Mouse (Mus musculus) embryo, embryonic 9.5 days (tissue): ENCODE data around the gene Spock2.

Source experiments
- DNase-seq: peaks from one replicate; pipeline ENCODE4 v3.0.0-alpha.2; 2017; ENCODE audit errors: extremely low spot score

The Spock2 gene

GRCm38 (mm10) chr10:60106146-60106530, at the start of gene Spock2:
Gene Spock2, plus strand, starts transcription at chr10:60106219.
- DNase-seq: no peak

DNA sequence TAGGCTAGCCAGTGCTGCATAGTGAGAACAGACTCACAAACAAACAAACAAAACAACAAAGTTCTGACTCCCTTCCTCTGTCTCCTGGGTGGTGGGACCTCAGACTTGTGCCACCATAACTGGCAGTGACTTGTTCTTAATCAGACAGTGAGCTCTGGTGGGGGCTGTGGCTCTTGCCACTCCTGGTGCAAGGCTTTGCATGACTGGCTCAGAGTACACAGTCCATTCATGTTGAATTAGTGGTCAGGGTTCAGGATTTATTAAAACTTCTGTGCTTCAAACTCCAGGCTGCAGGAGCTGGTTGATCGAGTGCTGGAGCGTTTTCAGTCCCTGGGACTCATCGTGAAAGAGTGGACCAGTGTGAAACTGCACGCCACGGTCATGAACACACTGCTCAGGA, 43.8 kb upstream of the Spock2 start:
- DNase-seq: no peak

GRCm38 (mm10) chr10:60062931-60063330, 43.1 kb upstream of the Spock2 start:
- no peak for DNase-seq

DNA sequence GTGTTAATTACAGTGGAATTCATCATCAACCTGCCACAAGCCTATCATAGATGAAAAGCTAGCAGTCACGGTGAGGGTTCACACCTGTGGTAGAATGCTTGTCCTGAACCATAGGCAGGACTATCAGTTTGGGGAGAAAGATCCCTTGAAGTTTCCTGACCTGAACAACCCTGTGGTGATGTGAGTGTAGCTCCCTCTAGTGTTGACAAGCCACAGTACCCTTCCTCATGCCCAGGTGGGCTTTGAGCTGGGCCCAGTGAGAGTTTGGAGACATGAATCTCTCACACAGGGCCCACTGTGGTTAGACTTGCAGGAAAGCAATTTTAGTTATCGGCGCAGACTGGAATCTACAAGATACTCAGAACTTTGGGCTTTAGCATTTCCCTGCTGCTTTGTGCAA, 39.5 kb upstream of the Spock2 start:
- DNase-seq: peak; percentile 22

DNA sequence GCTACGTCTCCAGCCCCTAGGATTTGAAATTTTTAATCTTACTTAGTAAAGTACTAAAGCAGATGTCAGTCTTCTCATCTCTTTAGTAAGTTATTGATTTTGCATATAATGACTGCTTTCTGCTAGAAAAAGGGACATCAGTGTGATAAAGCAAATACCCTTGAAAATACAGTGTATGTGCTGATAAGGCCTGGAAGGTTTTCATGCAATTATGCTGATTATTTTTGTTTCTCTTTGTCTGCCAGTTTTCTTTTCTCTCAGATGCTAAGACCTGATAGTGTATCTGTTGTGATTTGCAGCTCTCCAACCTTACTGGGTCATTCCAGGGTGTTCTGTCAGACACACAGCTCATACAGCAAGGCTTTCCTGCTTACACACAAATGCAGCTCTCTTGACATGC, 30.9 kb upstream of the Spock2 start:
- DNase-seq: no peak

DNA sequence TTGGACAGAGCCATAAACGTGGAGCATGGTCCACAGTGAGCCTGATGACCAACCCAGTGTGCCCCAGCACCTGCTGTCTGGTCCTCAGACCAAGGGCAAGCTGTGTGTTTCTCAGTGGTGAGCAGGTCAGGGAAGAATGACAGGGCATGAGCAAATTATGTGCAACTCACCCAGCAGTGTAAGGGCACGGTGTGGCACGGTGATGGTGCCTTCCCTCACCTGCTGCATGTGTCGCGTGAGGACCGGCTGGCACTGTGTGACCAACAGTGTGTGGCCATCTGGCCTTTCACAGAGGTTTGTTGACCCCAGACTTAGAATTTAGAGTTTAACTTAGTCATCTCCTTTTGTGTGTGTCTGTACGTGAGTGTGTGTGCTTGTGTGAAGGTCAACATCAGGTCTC, 28.8 kb upstream of the Spock2 start:
- DNase-seq: no peak

DNA sequence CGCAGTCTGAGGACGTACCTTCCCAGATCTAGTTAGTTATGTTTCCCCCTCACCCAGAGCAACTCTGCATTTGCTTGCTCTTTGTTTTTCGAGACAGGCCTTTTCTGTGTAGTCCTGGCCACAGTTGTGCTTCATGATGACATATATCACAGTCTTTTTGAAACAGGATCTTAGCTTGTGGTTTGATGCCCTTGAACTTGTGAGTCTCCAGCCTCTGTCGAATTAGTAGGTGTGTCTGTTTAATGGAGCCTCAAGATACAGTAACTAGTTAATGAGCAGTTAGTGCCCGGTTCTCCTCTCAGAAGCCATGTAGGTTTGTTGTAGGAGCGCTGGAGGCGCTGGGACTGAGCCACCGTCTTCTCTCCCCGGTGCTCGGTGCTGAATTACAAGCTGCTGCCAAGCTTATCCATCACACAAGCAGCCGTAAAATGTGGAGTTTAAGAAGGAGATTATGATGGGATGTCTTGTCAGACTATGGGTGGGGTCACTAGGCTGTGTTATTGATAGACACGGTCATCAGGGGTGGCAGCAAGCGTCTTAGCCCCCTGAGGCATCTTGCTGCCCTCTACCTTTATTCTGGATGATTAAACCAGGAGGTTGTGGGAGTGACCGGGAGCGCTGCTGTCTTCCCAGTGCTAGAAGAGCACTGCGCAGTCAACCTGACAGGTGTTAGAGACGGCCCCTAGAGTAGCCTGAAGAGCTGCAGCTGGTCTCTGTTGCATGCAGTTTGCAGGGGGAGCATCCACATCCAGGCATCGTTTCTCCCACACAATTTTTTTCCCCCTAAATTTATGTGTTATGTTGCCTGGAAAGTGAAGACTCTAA, 28.1 kb upstream of the Spock2 start:
- no peak for DNase-seq

DNA sequence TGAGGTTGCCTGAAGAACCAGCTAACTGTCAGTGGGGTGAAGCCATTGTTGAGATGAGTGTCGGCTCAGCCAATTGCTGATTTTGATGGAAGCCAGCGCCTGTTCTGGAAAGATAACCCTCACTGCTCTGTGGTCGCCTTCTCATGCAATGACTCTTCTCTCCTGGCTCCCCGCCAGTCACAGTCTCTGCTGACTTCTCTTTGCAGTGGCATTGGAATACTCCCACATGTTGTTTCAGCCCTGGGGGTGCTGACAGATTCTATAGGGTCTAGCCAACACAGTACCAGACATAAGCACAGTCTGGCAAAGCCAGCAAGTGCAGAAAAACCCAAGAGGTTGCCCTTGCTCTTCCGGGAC, 27.5 kb upstream of the Spock2 start:
- no peak for DNase-seq

DNA sequence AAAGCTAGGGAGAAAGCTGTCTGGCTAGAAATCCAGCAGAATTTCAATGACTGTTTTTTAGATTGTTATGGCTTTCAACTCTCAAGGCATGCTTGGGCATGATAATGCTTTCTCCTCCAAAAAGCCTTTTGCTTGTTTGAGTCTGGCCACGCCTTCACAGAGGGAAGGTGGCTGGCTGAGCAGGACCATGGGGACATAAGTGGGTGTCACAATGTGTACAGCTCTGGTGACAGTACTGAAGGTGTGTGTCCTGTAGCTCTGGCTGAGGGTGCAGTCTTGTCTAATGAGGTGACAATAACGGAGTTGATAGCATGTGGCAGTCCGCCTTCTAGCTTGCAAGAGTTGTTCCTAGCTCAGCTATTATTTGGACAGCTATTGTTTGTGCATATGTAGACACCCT, 25.8 kb upstream of the Spock2 start:
- DNase-seq: no peak

DNA sequence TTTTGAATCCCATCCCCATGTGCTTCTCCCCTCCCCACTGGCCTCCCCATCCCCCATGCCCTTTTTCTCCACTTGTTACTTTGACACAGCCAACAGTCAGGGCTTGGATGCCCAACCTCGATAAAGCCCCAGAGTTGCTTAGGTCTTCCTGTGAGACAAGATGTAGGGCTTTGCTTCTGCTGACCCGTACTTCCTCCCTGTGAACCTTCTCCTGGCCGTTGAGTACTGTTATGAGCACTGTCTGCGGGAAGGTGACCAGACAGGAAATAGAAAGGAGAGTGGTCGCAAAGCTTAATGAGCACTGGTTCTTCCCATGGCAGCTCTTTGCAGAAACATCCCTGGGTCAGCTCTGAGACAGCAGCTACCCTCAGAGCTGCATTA, 25.4 kb upstream of the Spock2 start:
- DNase-seq: peak; percentile 17

GRCm38 (mm10) chr10:60080982-60081825, 24.8 kb upstream of the Spock2 start:
- DNase-seq: no peak

- no peak for DNase-seq
Observed at GRCm38 (mm10) chr10:60081905-60082304, 24.1 kb upstream of the Spock2 start.

DNA sequence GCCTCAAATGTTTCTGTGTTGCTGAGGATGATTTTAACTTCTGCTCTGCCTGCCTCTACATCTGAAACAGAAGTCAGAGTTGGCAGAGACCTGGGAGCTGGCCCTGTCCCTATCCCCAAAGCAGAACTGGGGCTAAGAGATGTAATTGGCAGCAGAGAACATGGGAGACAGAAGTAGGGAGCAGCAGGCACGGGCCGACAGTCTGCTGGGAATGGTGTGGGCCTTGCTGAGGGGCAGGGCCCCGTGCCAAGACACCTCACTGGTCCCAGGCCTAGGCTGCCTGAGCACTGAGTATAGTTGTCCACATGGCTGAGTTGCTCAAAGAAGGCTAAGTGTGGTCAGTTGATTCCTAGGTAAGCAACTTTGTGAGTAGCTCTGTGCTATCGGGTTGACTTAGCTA, 22.0 kb upstream of the Spock2 start:
- DNase-seq: no peak

GRCm38 (mm10) chr10:60092311-60092710, 13.7 kb upstream of the Spock2 start:
- no peak for DNase-seq

GRCm38 (mm10) chr10:60093751-60094150, 12.3 kb upstream of the Spock2 start:
- no peak for DNase-seq

DNA sequence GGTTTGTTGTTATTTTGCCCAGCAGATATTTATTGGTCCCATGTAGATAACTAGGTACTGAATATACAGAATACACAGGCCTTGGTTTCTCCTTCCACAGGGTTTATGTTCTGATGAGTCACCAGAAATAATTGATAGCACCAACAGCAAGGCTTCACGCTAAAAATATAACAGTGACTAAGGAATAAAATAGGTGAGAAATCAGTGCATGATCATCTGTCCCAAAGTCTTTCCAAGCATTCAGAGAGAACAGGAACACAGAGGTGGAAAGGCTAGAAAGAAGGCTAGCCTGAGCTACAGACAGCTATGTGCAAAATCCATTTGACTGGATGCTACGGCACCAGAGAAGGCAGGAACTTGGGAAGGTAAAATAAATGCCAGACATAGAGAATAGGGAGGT, 10.5 kb upstream of the Spock2 start:
- DNase-seq: no peak

DNA sequence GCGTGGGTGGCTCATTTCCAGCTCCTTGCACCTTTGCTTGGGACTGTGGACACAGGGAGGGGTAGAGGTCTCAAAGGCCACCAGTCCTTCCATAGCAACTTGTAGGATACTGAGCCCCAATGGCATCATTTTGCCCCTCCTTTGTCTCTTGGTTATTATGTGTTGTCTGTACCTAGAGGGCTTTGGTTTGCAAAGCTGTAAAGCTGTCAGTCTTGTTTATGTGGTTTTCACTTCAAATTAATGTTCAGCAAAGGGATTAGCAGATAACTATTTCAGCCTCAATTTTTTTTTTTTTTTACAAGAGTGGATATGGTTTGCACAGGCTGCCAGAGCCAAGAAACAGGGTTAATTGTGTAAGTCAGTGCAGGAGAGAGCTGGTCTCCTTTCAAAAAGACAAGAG, 9.7 kb upstream of the Spock2 start:
- DNase-seq: no peak

GRCm38 (mm10) chr10:60097146-60097545, 8.9 kb upstream of the Spock2 start:
- no peak for DNase-seq

- DNase-seq: no peak
Observed at GRCm38 (mm10) chr10:60097774-60098173, 8.2 kb upstream of the Spock2 start.

DNA sequence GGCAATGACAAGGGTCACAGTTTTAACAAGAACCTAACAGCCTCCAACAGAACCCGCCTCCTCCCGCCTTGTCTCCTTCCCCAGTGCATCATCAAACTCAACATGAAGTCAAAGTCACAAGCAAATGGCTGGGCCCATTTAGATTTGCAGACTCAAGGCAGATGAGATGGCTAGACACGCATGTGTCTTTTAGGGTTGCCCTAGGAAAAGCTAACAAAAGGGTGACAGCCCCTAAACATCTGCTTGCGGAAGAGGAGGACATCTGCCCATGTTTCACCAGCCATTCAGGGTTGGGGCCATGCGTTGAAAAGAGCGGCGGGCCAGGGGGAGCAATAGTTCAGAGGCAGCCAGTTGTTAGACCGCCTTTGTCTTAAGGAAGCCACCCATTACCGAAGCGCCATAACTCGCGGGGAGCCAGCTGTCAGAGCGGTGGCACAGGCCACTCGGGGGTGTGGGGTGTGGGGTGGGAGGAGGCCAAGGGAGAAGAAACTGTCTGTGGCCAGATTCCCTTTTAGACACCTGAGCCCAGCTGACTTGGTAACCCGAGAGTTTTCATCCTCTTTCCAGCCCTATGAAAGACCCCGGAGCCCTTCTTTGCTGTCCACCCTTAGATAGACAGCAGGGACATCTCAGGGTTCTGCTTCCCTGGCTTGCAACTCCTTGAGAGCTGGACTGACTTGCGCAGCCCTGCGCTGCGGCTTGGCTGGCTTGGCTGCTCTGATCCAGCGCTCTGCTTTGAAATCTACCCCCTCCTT, 451 bp upstream of the Spock2 start:
- peak; percentile 31 for DNase-seq

DNA sequence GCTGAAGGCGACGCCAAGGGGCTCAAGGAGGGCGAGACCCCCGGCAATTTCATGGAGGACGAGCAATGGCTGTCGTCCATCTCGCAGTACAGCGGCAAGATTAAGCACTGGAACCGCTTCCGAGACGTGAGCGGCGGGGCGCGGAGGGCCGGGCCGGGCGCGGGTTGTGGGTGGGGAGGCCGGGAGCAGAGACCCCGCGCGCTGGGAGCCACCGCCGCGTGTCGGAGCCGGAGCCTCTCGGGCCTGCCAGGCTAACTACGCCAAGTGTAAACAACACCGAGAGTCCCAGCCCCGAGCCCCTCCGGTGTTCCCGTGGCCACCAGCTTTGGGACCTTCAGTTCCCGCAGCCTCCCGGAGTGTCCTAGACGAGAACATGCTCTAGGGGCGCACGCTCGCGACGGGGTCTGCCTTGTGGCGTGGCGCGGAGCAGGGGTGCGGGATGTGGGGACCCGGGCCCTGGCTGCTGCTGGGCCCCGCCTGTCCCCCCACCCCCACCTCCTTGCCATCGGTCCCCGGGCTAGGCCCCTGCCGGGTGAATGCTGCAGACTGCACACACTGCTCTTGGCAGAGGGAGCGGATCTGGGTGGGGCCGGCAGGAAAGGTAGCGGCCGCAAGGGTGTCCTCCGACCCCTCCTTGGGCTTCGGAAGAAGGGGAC, 640 bp downstream of the Spock2 start:
- peak; percentile 66 for DNase-seq

DNA sequence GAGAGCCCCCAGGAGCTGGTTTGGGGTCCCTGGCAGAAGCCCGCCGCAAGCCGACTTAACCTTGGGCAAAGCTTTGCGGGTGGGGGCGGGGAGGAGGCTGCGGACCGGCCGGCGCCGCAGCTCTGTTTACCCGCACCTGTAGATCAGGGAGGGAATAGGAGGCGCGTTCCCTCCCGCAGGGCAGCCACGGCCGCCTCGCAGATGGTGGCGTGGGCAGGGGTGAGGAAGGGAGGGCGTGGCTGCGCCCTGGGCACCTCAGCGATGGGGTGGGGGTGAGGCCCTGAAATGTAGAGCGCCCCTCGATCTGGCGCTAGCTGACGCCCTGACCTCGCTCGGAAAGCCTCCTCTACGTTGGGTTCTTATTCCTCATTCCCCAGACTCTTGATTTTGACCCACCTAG, 1.4 kb downstream of the Spock2 start:
- no peak for DNase-seq
